Mouse (Mus musculus) hindbrain, postnatal 0 days (tissue): ENCODE measurements around the gene Creld1. TPM values are rescaled to one million over a fixed set of nuclear protein-coding genes. Genes with fewer than 3 reads are reported as not detected.

Experiments
- ATAC-seq: fragments of 200-750 bp; cut with Nextera tagmentation; 2 replicates; pipeline ENCODE4 v1.8.0; 2017; ENCODE audit warnings: mild to moderate bottlenecking, moderate TSS enrichment, moderate library complexity
- DNase-seq: peaks from one replicate; pipeline ENCODE4 v3.0.0-alpha.2; 2015; ENCODE audit warnings: low spot score
- H3K27ac ChIP-seq: fragments of 300-500 bp; sonication (generic); 2 replicates; pipeline ENCODE4 v1.5.1; 2014; ENCODE audit warnings: mild to moderate bottlenecking
- H3K27me3 ChIP-seq: fragments of 300-500 bp; sonication (generic); 2 replicates; pipeline ENCODE4 v1.6.1; 2014; ENCODE audit warnings: low read length, mixed read lengths; ENCODE audit not compliant: insufficient read depth
- H3K36me3 ChIP-seq: fragments of 300-500 bp; sonication (generic); 2 replicates; pipeline ENCODE4 v1.6.1; 2014; ENCODE audit warnings: low read length, mixed read lengths; ENCODE audit not compliant: insufficient read depth
- H3K4me1 ChIP-seq: fragments of 300-500 bp; sonication (generic); 2 replicates; pipeline ENCODE4 v1.6.1; 2014; ENCODE audit warnings: antibody characterized with exemption, low read length, mixed read lengths; ENCODE audit not compliant: insufficient read depth
- H3K4me2 ChIP-seq: fragments of 300-500 bp; sonication (generic); 2 replicates; pipeline ENCODE4 v1.6.1; 2014; ENCODE audit warnings: low read depth, mild to moderate bottlenecking, low read length, moderate library complexity, mixed read lengths
- H3K4me3 ChIP-seq: fragments of 300-500 bp; sonication (generic); 2 replicates; pipeline ENCODE4 v1.5.1; 2014; ENCODE audit warnings: low read length
- H3K9ac ChIP-seq: fragments of 300-500 bp; sonication (generic); replicated peaks from 2 replicates; pipeline ENCODE4 v1.6.1; 2014; ENCODE audit warnings: mild to moderate bottlenecking, low read length, moderate library complexity, mixed read lengths
- H3K9me3 ChIP-seq: fragments of 300-500 bp; sonication (generic); 2 replicates; pipeline ENCODE4 v1.6.1; 2016; ENCODE audit warnings: low read length, mixed read lengths
- CTCF ChIP-seq: IDR thresholded peaks from 2 replicates; pipeline ENCODE4 v1.5.1; 2016; ENCODE audit warnings: antibody characterized with exemption, control low read depth, low read depth
- WGBS: fragments of 180-500 bp; shearing (Covaris S2); extraction: QIAGEN DNeasy Blood & Tissue Kit; methylation state at CpG from one replicate; pipeline ENCODE4 v1.1.7; 2014; 5-methylcytosine and 5-hydroxymethylcytosine counted together
- polyA plus RNA-seq: library from polyadenylated mRNA; unstranded; fragments of >200 nt; fragmentation: Nextera tagmentation; extraction: Ambion mirVana; gene quantifications from 2 replicates; pipeline ENCODE4 v1.2.1, GENCODE M21; 2015
- total RNA-seq: library from RNA; depleted of rRNA; stranded (reverse); fragments of >200 nt; gene quantifications from 2 replicates; pipeline ENCODE4 v1.2.3, GENCODE M21; 2014

Gene Creld1
- total and polyA plus RNA-seq, 2 experiments from 2014 or later = 41.6 to 60.2 TPM

DNA sequence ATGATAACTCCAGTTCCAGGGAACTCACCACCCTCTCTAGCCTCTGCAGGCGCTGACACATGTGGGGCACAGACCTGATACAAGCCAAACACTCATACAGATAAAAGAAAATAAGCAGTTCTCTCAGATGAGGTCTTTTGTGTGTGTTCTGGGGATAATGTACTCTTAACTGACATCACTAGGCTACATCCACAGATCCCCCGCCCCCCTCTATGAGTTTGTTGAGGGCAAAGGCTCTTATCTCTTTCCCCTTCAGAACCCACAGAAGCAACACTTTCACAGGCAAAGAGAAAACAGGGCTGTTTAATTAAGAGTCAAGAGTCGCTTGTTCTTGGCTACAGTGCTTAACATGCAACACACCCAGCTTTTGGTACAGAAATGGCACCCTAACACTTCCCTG, 31.5 kb downstream of the Creld1 start:
- TF ChIP-seq CTCF = no peak
- peaks cover 59% of the 10 kb centered on the region for H3K36me3 ChIP-seq
- 94% methylated on average over 3 of the region's 3 CpGs for WGBS
- H3K9ac ChIP-seq = no peak overlapping the region
- no peaks in the 10 kb centered on the region for H3K4me1 ChIP-seq
- DNase-seq (no peak), ATAC-seq (no peak)
- H3K27me3 ChIP-seq = no peaks in the 10 kb centered on the region
- no peak overlapping the region for H3K27ac ChIP-seq
- H3K4me2 ChIP-seq = no peak overlapping the region
- H3K9me3 ChIP-seq = no peaks in the 10 kb centered on the region
- no peak overlapping the region for H3K4me3 ChIP-seq

DNA sequence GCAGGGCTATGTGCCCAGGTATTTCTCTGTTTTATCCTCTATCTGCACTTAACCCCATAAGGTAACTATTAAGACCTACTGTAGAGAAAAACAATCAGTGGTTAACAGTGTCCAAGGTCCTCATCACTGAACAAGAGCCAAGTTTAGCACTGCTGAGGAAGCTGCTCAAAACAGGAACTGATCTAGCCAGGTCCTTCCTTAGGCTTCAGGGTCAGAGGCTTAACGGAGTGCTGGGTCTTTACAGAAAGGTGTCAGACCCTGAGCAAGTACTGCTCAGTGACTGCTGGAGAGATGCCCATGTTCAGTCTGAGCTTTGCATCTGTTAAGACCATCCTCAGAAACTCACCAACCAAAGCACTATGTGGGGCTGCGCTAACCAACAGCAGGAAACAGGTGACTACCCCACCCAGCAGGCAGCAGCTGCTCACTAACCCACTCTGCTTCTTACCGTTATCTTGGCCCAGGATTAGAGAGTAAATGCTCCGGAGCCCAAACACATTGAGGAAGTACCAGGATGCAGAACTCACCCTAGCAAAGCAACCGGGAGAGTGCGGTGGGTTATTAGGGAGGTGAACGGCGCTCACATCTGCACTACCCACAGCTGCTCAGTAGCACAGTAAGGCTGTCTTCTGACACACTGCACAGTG, 34.5 kb downstream of the Creld1 start:
- DNase-seq (no peak), ATAC-seq (no peak)
- no peak overlapping the region for H3K9ac ChIP-seq
- H3K36me3 ChIP-seq = peaks cover 81% of the 10 kb centered on the region
- 90% methylated on average over 8 of the region's 8 CpGs for WGBS
- TF ChIP-seq CTCF = no peak
- no peak overlapping the region for H3K27ac ChIP-seq
- H3K9me3 ChIP-seq = no peaks in the 10 kb centered on the region
- no peak overlapping the region for H3K4me3 ChIP-seq
- H3K27me3 ChIP-seq = no peaks in the 10 kb centered on the region
- H3K4me2 ChIP-seq = no peak overlapping the region
- no peaks in the 10 kb centered on the region for H3K4me1 ChIP-seq

DNA sequence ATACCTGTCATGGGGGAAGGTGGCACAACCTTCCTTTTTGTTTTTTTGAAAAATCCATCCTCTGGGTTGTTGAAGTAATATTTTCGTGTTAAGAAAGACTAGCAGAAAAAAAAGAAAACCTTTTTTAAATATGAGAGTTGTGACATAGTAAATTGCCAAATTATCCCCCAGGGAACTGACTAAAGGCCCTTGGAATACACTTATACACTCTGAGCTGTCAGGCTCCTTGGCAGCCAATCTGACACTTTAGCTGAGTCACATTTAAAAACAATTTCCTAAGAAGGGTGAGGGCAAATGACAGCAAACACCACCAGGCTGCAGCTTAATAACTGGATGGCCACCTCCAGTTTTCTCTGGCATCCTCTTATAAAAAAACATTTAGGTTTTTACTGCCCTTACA, 39.2 kb downstream of the Creld1 start:
- H3K4me3 ChIP-seq = no peak overlapping the region
- TF ChIP-seq CTCF = no peak
- ATAC-seq = no peak

DNA sequence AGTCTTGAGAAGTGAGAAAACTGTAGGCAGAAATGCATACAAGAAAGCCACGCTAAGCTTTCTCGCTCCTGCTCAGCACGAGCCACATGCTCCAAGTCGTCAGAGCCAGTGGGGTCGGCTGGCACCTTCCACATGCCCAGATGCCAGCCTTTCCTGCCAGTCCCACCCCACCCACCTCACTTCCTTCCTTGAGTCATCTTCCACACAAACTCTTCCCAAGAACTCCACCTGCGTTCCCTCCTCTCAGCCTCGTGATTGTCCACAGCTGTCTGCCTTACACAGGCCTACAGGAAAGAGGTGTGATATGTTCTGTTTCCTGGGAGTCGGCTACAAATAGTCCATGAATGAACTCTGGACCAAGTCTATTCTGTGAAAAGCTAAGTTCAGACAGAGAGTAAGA, 40.3 kb downstream of the Creld1 start:
- WGBS = 88% methylated on average over 8 of the region's 8 CpGs
- no peak for ATAC-seq
- H3K36me3 ChIP-seq = peaks cover 45% of the 10 kb centered on the region

More for the DNA sequence above, 39.2 kb downstream of the Creld1 start:
- H3K27ac ChIP-seq = no peak overlapping the region
- no peaks in the 10 kb centered on the region for H3K9me3 ChIP-seq
- DNase-seq = no peak
- H3K36me3 ChIP-seq = peaks cover 56% of the 10 kb centered on the region
- no peak overlapping the region for H3K9ac ChIP-seq
- H3K27me3 ChIP-seq = no peaks in the 10 kb centered on the region
- no peak overlapping the region for H3K4me2 ChIP-seq
- no peaks in the 10 kb centered on the region for H3K4me1 ChIP-seq
- 88% methylated on average over 1 of the region's 1 CpGs for WGBS

DNA sequence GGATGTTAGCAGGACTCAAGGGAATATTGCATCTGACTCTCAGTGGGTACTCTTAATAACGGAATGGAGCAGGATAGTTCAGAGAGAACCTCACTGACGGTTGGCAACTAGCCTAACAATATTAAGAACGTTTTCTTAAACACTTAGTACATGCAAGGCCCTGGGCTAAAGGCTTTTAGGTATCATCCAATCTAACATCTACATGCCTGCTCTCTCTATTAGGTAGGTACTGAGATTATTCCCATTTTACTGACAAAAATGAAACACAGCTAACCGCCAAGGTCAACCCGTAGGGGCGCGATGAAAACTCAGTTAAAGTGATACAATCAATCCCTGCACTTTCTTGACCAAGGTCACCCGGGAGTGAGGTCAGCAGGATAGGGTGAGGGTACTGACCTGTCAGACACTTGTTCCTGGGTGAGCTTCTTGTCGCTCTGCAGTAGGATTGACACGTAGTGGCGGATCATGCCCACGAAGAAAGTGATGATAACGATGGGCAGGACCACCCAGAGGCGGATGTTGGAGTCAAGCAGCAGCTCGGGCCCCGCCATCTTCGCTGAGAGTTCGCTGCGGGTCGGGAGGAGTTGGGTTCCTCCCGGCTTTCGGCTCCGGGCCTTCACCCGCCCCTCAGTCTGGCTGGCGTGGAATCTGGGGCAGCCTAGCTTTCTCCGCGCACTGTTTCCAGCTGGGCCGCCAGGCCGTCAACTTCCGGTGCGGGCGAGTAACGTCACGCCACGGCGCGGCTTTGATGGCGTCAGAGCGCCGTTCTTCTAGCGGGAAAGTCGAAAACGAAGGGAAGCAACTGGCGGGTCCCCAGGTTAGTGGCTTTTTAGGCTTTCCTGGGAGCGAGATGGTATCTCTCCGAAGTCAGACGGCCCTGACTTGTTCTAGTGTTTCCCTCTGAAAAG, 48.1 kb downstream of the Creld1 start, which contains the start of the genes Emc3 and Fancd2:
Gene Emc3, minus strand, starts transcription at position 721 of the 908 bp plus-strand sequence.
Gene Fancd2, plus strand, starts transcription at position 751 of the 908 bp plus-strand sequence.
- Histone ChIP-seq H3K27me3 (no peaks in the 10 kb centered on the region), H3K9ac (peak within 1 kb of the TSS; percentile 79), H3K27ac (peak within 1 kb of the TSS; percentile 80), H3K4me2 (peak within 1 kb of the TSS; percentile 77), H3K4me1 (peaks cover 5% of the 10 kb centered on the region), H3K36me3 (no peaks in the 10 kb centered on the region), H3K4me3 (peak within 1 kb of the TSS; percentile 91), H3K9me3 (no peaks in the 10 kb centered on the region)
- peak; percentile 18; the same call in 1 of the 2 replicates for TF ChIP-seq CTCF
- ATAC-seq (peak; percentile 96), DNase-seq (peak; percentile 94)
- WGBS = under 1% methylated on average over 47 of the region's 47 CpGs

More for the DNA sequence above, 40.3 kb downstream of the Creld1 start:
- H3K27ac ChIP-seq = no peak overlapping the region
- H3K4me2 ChIP-seq = no peak overlapping the region
- no peaks in the 10 kb centered on the region for H3K9me3 ChIP-seq
- no peak for TF ChIP-seq CTCF
- H3K9ac ChIP-seq = no peak overlapping the region
- H3K4me1 ChIP-seq = no peaks in the 10 kb centered on the region
- no peak overlapping the region for H3K4me3 ChIP-seq
- no peak for DNase-seq
- no peaks in the 10 kb centered on the region for H3K27me3 ChIP-seq

DNA sequence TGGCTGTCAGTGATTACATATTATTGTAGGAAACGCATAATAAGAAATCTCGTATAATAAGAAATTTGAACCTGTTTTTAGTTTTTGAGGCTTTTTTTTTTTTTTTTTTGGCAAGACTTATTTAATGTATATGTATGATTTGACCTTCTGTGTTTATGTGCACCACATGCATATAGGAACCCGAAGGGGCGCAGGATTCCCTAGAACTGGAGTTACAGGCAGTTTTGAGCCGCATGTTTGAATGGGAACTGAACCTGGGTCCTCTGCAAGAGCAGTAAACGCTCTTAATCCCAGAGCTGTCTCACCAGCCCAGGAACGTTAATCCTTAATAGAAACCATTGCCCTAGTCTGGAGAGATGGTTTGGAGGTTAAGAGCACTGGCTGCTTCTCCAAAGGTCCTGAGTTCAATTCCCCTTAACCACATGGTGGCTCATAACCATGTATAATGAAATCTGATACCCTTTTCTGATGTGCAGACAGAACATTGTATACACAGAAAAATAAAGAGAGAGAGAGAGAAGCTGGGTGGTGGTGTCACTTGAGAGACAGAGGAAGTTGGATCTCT, 48.8 kb downstream of the Creld1 start:
- Histone ChIP-seq H3K36me3 (no peaks in the 10 kb centered on the region), H3K27me3 (no peaks in the 10 kb centered on the region), H3K27ac (no peak overlapping the region), H3K4me2 (peak overlapping the region; percentile 77), H3K9ac (no peak overlapping the region; the same call in 1 of the 2 replicates), H3K4me1 (peaks cover 5% of the 10 kb centered on the region), H3K9me3 (no peaks in the 10 kb centered on the region), H3K4me3 (peak overlapping the region; percentile 91)
- WGBS = 9% methylated on average over 7 of the region's 7 CpGs
- no peak for TF ChIP-seq CTCF
- DNase-seq = no peak
- no peak for ATAC-seq
